Mouse (Mus musculus) MEL (cell line): ENCODE results near the gene Plcb1. TPM values are rescaled to one million over a fixed set of nuclear protein-coding genes. Genes with fewer than 3 reads are reported as not detected.

Experiments
- DNase-seq: peaks from one replicate; pipeline ENCODE4 v3.0.0; 2011; ENCODE audit warnings: low read depth, low spot score
- H3K27ac ChIP-seq: 2 replicates; pipeline ENCODE4 v1.5.1; 2012; ENCODE audit warnings: low read depth, mild to moderate bottlenecking, control low read depth, low read length, moderate library complexity; ENCODE audit not compliant: control insufficient read depth
- H3K27me3 ChIP-seq, 2 experiments: fragments of 150-350 bp in 1 of 2; sonication (generic) in 1 of 2; 2 replicates each; pipeline ENCODE4 v1.6.1; 2012; ENCODE audit warnings: low read length in 2 of 2, mild to moderate bottlenecking in 2 of 2, improper control_type of control experiment in 1 of 2, moderate library complexity in 1 of 2; ENCODE audit not compliant: insufficient read depth in 2 of 2, control insufficient read depth in 1 of 2
- H3K36me3 ChIP-seq, 2 experiments: 2 replicates each; pipeline ENCODE4 v1.6.1; 2012 to 2014; ENCODE audit warnings: low read length in 2 of 2, improper control_type of control experiment in 1 of 2, inconsistent platforms in 1 of 2, mild to moderate bottlenecking in 1 of 2; ENCODE audit not compliant: insufficient read depth in 2 of 2, control insufficient read depth in 1 of 2
- H3K4me1 ChIP-seq, 2 experiments: fragments of 150-350 bp in 1 of 2; sonication (generic) in 1 of 2; 2 replicates each; pipeline ENCODE4 v1.6.1; 2012; ENCODE audit warnings: low read length in 2 of 2, improper control_type of control experiment in 1 of 2, mild to moderate bottlenecking in 1 of 2; ENCODE audit not compliant: insufficient read depth in 2 of 2, control insufficient read depth in 1 of 2
- H3K4me3 ChIP-seq, 2 experiments: fragments of 150-350 bp in 1 of 2; sonication (generic) in 1 of 2; 2 replicates each; pipeline ENCODE4 v1.5.1; 2012; ENCODE audit warnings: low read depth in 2 of 2, low read length in 2 of 2, mild to moderate bottlenecking in 2 of 2, moderate library complexity in 2 of 2, control low read depth in 1 of 2, improper control_type of control experiment in 1 of 2; ENCODE audit not compliant: control insufficient read depth in 1 of 2, insufficient read depth in 1 of 2
- H3K79me2 ChIP-seq: 2 replicates; pipeline ENCODE4 v1.6.1; 2012; ENCODE audit warnings: mild to moderate bottlenecking, low read length, moderate library complexity; ENCODE audit not compliant: control insufficient read depth, poor library complexity, insufficient read depth
- H3K9ac ChIP-seq: 2 replicates; pipeline ENCODE4 v1.6.1; 2012; ENCODE audit warnings: low read depth, mild to moderate bottlenecking, control low read depth, low read length, moderate library complexity; ENCODE audit not compliant: control insufficient read depth, poor library complexity, severe bottlenecking
- H3K9me3 ChIP-seq: fragments of 150-350 bp; sonication (generic); replicated peaks from 2 replicates; pipeline ENCODE4 v1.6.1; 2012; ENCODE audit warnings: mild to moderate bottlenecking, low read length, improper control_type of control experiment, moderate library complexity; ENCODE audit not compliant: insufficient read depth
- CHD1 ChIP-seq: IDR thresholded peaks from 2 replicates; pipeline ENCODE4 v1.6.1; 2012; ENCODE audit warnings: low read depth, mild to moderate bottlenecking, inconsistent platforms, low read length, improper control_type of control experiment
- CTCF ChIP-seq, 3 experiments: IDR thresholded peaks in 2 of 3; conservative IDR thresholded peaks in 1 of 3; 2 replicates each; pipeline ENCODE4 v1.5.1; 2011 to 2012; ENCODE audit warnings: low read length in 3 of 3, low read depth in 2 of 3, mild to moderate bottlenecking in 2 of 3, improper control_type of control experiment in 1 of 3, inconsistent platforms in 1 of 3, mixed read lengths in 1 of 3, moderate library complexity in 1 of 3; ENCODE audit not compliant: control insufficient read depth in 1 of 3, insufficient read depth in 1 of 3, poor library complexity in 1 of 3, severe bottlenecking in 1 of 3
- EP300 ChIP-seq, 2 experiments: IDR thresholded peaks; 2 replicates each; pipeline ENCODE4 v1.6.1; 2011; ENCODE audit warnings: improper control_type of control experiment in 2 of 2, low read length in 2 of 2, low read depth in 1 of 2, mild to moderate bottlenecking in 1 of 2
- ETS1 ChIP-seq: IDR thresholded peaks from 2 replicates; pipeline ENCODE4 v1.6.1; 2012; ENCODE audit warnings: low read depth, mild to moderate bottlenecking, inconsistent platforms, low read length, improper control_type of control experiment, moderate library complexity
- GATA1 ChIP-seq: IDR thresholded peaks from 2 replicates; pipeline ENCODE4 v1.6.1; 2011; ENCODE audit warnings: low read depth, low read length, improper control_type of control experiment
- JUND ChIP-seq: IDR thresholded peaks from 2 replicates; pipeline ENCODE4 v1.6.1; 2011; ENCODE audit warnings: low read depth, mild to moderate bottlenecking, improper control_type of control experiment, low read length
- MAFK ChIP-seq: IDR thresholded peaks from 2 replicates; pipeline ENCODE4 v1.6.1; 2011; ENCODE audit warnings: low read depth, mild to moderate bottlenecking, low read length, improper control_type of control experiment, borderline replicate concordance
- MEF2A ChIP-seq: IDR thresholded peaks from 2 replicates; pipeline ENCODE4 v1.6.1; 2014; ENCODE audit warnings: low read depth, mild to moderate bottlenecking, inconsistent platforms, low read length, improper control_type of control experiment; ENCODE audit not compliant: poor library complexity, insufficient replicate concordance, severe bottlenecking; ENCODE audit errors: extremely low read depth
- MXI1 ChIP-seq: IDR thresholded peaks from 2 replicates; pipeline ENCODE4 v1.6.1; 2011; ENCODE audit warnings: mild to moderate bottlenecking, low read depth, low read length, improper control_type of control experiment
- NELFE ChIP-seq: IDR thresholded peaks from 2 replicates; pipeline ENCODE4 v1.6.1; 2011; ENCODE audit warnings: low read depth, low read length, improper control_type of control experiment
- POLR2AphosphoS2 ChIP-seq: IDR thresholded peaks from 2 replicates; pipeline ENCODE4 v1.6.1; 2011; ENCODE audit warnings: low read length, improper control_type of control experiment
- POLR2AphosphoS5 ChIP-seq: IDR thresholded peaks from 2 replicates; pipeline ENCODE4 v1.6.1; 2012; ENCODE audit warnings: low read depth, borderline replicate concordance, mild to moderate bottlenecking, inconsistent platforms, low read length, moderate library complexity, mixed read lengths
- RAD21 ChIP-seq: IDR thresholded peaks from 2 replicates; pipeline ENCODE4 v1.6.1; 2011; ENCODE audit warnings: mild to moderate bottlenecking, low read depth, low read length, improper control_type of control experiment
- RCOR1 ChIP-seq: IDR thresholded peaks from 2 replicates; pipeline ENCODE4 v1.6.1; 2012; ENCODE audit warnings: low read depth, mild to moderate bottlenecking, inconsistent platforms, low read length, improper control_type of control experiment
- SIN3A ChIP-seq: IDR thresholded peaks from 2 replicates; pipeline ENCODE4 v1.6.1; 2012; ENCODE audit warnings: low read length, improper control_type of control experiment, inconsistent platforms
- TAL1 ChIP-seq: IDR thresholded peaks from 2 replicates; pipeline ENCODE4 v1.6.1; 2012; ENCODE audit warnings: mild to moderate bottlenecking, inconsistent platforms, low read length, moderate library complexity, mixed read lengths
- TBP ChIP-seq: IDR thresholded peaks from 2 replicates; pipeline ENCODE4 v1.8.0; 2011; ENCODE audit warnings: low read depth, low read length, improper control_type of control experiment
- TCF12 ChIP-seq: IDR thresholded peaks from 2 replicates; pipeline ENCODE4 v1.6.1; 2014; ENCODE audit warnings: low read depth, mild to moderate bottlenecking, inconsistent platforms, low read length, improper control_type of control experiment, moderate library complexity
- UBTF ChIP-seq: IDR thresholded peaks from 2 replicates; pipeline ENCODE4 v1.6.1; 2012; ENCODE audit warnings: low read depth, mild to moderate bottlenecking, inconsistent platforms, low read length, improper control_type of control experiment, moderate library complexity, borderline replicate concordance; ENCODE audit not compliant: insufficient read depth
- ZC3H11A ChIP-seq: IDR thresholded peaks from 2 replicates; pipeline ENCODE4 v1.6.1; 2012; ENCODE audit warnings: low read depth, mild to moderate bottlenecking, inconsistent platforms, low read length, improper control_type of control experiment
- ZKSCAN1 ChIP-seq: IDR thresholded peaks from 2 replicates; pipeline ENCODE4 v1.6.1; 2012; ENCODE audit warnings: low read depth, mild to moderate bottlenecking, inconsistent platforms, low read length, improper control_type of control experiment, moderate library complexity
- ZNF384 ChIP-seq: IDR thresholded peaks from 2 replicates; pipeline ENCODE4 v1.6.1; 2012; ENCODE audit warnings: low read depth, mild to moderate bottlenecking, inconsistent platforms, low read length, improper control_type of control experiment
- polyA plus RNA-seq, 2 experiments: library from polyadenylated mRNA; stranded (reverse) in 1 of 2; unstranded in 1 of 2; fragments of >175 nt in 1 of 2; fragments of >200 nt in 1 of 2; gene quantifications; 2 replicates each; pipeline versions ENCODE4 v1.2.1 to v1.2.4; 2012; ENCODE audit warnings: low replicate concordance in 2 of 2, low read depth in 1 of 2; ENCODE audit not compliant: insufficient read length in 2 of 2, insufficient read depth in 1 of 2, missing spikeins in 1 of 2
- total RNA-seq: library from RNA; depleted of rRNA; stranded (reverse); fragments of 300-350 nt; gene quantifications from 2 replicates; pipeline ENCODE4 v1.2.3, GENCODE M21; 2012

Gene Plcb1
- total and polyA plus RNA-seq, 3 experiments = not detected

- Histone ChIP-seq H3K27ac (no peak overlapping the region), H3K4me3 (no peak overlapping the region)
- DNase-seq = no peak
Measured at GRCm38 (mm10) chr2:134872490-134872781, 86.6 kb downstream of the Plcb1 start.

GRCm38 (mm10) chr2:134877148-134877547, 91.3 kb downstream of the Plcb1 start:
- DNase-seq = no peak
- Histone ChIP-seq H3K4me1 (no peaks in the 10 kb centered on the region; a peak in 1 of 4 replicates), H3K4me3 (no peak overlapping the region), H3K27me3 (no peaks in the 10 kb centered on the region), H3K27ac (no peak overlapping the region), H3K9ac (no peak overlapping the region), H3K9me3 (no peaks in the 10 kb centered on the region), H3K79me2 (no peaks in the 10 kb centered on the region), H3K36me3 (no peaks in the 10 kb centered on the region)
- TF ChIP-seq MXI1 (no peak), JUND (no peak), UBTF (no peak), MEF2A (no peak), EP300 (IDR thresholded peaks at IDR 0.05; ENCODE audit: low read depth in 1 of 2, low read length in 2 of 2) (no peak), TAL1 (no peak), SIN3A (no peak), ZKSCAN1 (no peak), ZC3H11A (no peak), POLR2AphosphoS2 (no peak)

More at GRCm38 (mm10) chr2:134872490-134872781, 86.6 kb downstream of the Plcb1 start:
- no peaks in the 10 kb centered on the region for H3K27me3 ChIP-seq
- H3K4me1 ChIP-seq = no peaks in the 10 kb centered on the region; a peak in 1 of 4 replicates
- no peaks in the 10 kb centered on the region for H3K36me3 ChIP-seq
- TF ChIP-seq ZKSCAN1 (no peak), MEF2A (peak; percentile 98), CHD1 (no peak), ETS1 (peak; percentile 75), GATA1 (peak; percentile 56), EP300 (IDR thresholded peaks at IDR 0.05; ENCODE audit: low read depth in 1 of 2, low read length in 2 of 2) (peak in 1 of 2 experiments; percentile 69; a peak in 1 of 4 replicates), TCF12 (peak; percentile 86)
- no peaks in the 10 kb centered on the region for H3K9me3 ChIP-seq
- no peak overlapping the region for H3K9ac ChIP-seq
- no peaks in the 10 kb centered on the region for H3K79me2 ChIP-seq

- no peaks in the 10 kb centered on the region for H3K27me3 ChIP-seq
- no peak overlapping the region for H3K27ac ChIP-seq
- H3K79me2 ChIP-seq = no peaks in the 10 kb centered on the region
- H3K4me1 ChIP-seq = no peaks in the 10 kb centered on the region
- no peaks in the 10 kb centered on the region for H3K36me3 ChIP-seq
- TF ChIP-seq SIN3A (no peak), ZNF384 (no peak), TBP (no peak), NELFE (no peak), MAFK (no peak), POLR2AphosphoS5 (no peak), CTCF (IDR thresholded peaks at IDR 0.05 in 2 of 3, conservative IDR thresholded peaks at IDR 0.05 in 1 of 3; ENCODE audit: control insufficient read depth in 1 of 3, insufficient read depth in 1 of 3, low read depth in 2 of 3, low read length in 3 of 3, poor library complexity in 1 of 3, severe bottlenecking in 1 of 3) (no peak), RCOR1 (no peak), TAL1 (no peak), RAD21 (no peak)
- TF ChIP-seq, all 39 proteins: peak for 0
- no peak overlapping the region for H3K9ac ChIP-seq
- DNase-seq = no peak
- no peak overlapping the region for H3K4me3 ChIP-seq
- H3K9me3 ChIP-seq = no peaks in the 10 kb centered on the region
Measured at GRCm38 (mm10) chr2:134891207-134891606, 105.3 kb downstream of the Plcb1 start.
